Mouse (Mus musculus) CD8-positive naive resting alpha-beta T cell, adult 57 days (primary cell): ENCODE data around the gene Dpp8. TPM values are rescaled to one million over a fixed set of nuclear protein-coding genes. Genes with fewer than 3 reads are reported as not detected.

Source experiments
- total RNA-seq: library from RNA; stranded (reverse); gene quantifications from one replicate; pipeline ENCODE4 v1.2.4, GENCODE M21; 2023

Gene Dpp8
- total RNA-seq: 66.1 TPM

DNA sequence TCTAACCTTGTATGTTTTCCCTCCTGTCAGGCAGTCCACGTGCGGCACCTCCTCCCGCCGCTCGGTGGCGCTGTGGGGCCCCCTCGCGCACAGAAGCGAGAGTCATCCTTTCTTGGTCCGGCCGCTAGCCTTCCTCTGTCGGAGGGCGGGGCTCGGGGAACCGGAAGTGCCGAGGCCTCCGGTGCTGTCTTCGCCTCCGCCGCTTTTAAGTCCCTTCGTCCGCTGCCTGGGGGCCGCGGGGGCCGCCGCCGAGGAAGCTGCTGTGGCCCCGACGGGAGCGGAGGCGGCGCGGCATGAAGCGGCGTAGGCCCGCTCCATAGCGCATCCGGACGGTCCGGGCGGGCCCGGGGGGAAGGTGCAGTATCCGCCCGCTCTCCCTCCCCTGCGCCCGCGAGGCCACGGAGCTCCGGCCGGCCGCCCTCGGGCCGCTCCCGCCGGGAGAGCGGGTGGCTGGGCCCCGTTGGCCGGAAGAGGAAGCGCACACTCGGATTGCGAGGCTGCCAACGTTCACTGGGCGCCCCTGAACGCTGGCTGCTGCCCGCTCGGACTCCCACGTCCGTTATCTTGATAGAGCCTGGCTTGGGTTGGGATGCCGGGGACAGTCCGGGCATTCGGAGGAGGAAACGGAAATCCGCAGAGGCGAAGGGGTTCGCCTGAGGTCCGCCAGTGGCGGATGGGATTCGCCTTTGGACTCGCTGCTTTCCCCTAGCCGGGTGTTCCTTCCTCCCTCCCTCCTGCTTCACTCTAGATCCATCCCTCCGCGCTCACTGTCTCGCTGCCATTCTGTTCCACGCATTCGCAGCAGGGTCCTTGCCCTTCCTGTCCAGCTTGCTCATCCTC is at the start of gene Dpp8:
Gene Dpp8, plus strand, starts transcription at position 146 of the 840 bp plus-strand sequence.

DNA sequence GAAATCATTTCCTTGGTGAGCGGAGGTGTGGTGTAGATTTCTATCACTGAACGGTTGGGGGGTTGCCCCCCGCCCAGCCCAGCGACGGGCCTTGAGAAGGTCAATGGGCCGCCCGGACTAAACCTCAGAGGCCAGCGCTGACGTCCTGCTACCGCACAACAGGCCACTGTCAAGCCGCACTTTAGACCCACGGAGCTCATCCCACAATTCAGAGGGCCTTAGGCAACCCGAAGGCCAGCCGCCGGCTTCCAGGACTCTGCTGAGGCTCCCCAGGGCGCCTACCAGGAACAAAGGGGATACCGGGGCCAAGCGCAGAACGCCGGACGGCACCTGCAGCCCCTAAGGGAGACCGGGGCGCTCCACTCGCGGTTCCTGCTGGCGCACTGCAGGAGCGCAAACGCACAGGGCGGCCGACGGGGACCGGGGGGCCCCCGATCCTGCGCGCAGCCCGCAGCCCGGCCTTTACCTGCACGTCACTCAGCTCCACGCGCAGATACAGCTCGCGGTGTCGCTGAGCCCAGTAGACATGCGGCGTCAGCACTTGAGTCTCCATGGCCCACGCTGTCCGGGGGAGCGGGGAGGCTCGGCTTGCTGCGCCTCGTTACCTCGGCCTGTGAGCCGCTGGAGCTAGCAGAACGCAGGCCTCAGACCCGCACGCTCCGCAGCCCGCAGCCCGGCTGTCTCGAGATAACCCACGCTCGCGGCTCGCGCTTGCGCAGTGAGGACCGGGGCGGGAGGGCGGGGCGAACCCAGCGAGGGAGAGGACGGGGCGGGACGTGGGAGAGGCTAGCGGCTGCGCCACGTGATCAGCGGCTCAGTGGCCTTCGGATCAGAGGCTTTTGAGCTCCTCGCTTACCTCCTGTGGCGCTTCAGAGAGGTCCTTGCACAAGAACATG is 11.0 kb upstream of the Dpp8 start, which contains the start of gene Hacd3:
Gene Hacd3, minus strand, starts transcription at position 703 of the 896 bp plus-strand sequence.

DNA sequence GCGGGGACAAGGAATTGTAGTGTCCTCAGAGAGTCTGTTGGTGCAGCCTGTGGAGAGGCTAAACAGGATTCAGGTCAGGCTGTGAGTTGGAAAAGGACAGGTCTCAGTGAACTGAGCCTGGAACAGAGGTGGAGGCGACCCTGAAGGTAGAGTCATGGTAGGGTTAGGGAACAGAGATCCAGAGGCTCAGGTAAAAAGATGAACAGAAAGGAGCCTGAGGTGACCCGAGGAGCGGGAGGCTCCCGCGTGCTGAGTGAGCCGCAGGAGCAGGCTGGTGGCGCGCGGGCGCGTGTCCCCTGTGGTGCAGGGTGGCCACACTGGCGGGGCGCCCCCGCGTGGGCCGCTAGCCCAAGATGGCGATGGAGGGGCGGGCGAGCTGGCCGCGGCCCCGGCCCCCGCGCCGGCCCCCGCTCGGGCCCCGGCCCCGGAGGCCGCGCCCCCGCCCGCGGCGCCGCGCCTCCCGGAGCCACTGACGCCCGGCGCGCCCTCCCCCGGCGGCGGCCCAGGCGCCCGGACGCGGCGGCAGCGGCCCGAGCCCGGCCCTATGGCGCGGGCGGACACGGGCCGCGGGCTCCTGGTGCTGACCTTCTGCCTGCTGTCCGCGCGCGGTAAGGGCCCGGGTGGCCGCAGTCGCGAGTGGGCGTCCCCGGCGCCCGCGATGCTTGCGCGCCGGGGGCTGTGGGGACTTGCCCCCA is 68.9 kb downstream of the Dpp8 start, which contains the start of gene Igdcc4:
Gene Igdcc4, plus strand, starts transcription at position 496 of the 695 bp plus-strand sequence.

Other genes with a start within 250 kb of the Dpp8 start
- gene Dennd4a, start 221.1 kb upstream of the Dpp8 start, total RNA-seq: 92.1 TPM
- gene Slc24a1, start 80.8 kb upstream of the Dpp8 start, total RNA-seq: not detected
- gene Ints14, start 71.5 kb upstream of the Dpp8 start, total RNA-seq: 36.7 TPM
- 26.6 TPM for gene Hacd3, start 10.7 kb upstream of the Dpp8 start, total RNA-seq
- gene Igdcc4, start 69.1 kb downstream of the Dpp8 start, total RNA-seq: 0.09 TPM
- not detected for gene Igdcc3, start 108.8 kb downstream of the Dpp8 start, total RNA-seq
- gene Parp16, start 162.9 kb downstream of the Dpp8 start, total RNA-seq: 5.7 TPM
- gene Cilp, start 232.8 kb downstream of the Dpp8 start, total RNA-seq: not detected